Mouse (Mus musculus): ENCODE data around the gene Zmym2. TPM values are rescaled to one million over a fixed set of nuclear protein-coding genes. Genes with fewer than 3 reads are reported as not detected.
"Not testable (repeated sequence)": the region's sequence is repeated elsewhere in the genome, so short reads cannot be mapped to it uniquely, and the experiment has no call there.

Gene Zmym2
- polyA plus RNA-seq, 1 experiment from 2014 or later: 64.3 TPM

- no peaks in the 10 kb centered on the region for H3K36me3 ChIP-seq (ENCODE audit: control insufficient read depth, insufficient read depth, low read length)
- no peak overlapping the region for H3K4me3 ChIP-seq (ENCODE audit: low read depth, low read length)
- no peak for ATAC-seq
- H3K4me1 ChIP-seq (ENCODE audit: control insufficient read depth, insufficient read depth, low read length): no peaks in the 10 kb centered on the region
- no peak overlapping the region for H3K4me2 ChIP-seq (ENCODE audit: low read length)
- no peak overlapping the region for H3K27ac ChIP-seq (ENCODE audit: low read length)
- no peaks in the 10 kb centered on the region for H3K9me3 ChIP-seq (replicated peaks; ENCODE audit: control insufficient read depth, low read length, poor library complexity, severe bottlenecking)
- H3K9ac ChIP-seq (ENCODE audit: low read depth, low read length): no peak overlapping the region
- no peaks in the 10 kb centered on the region for H3K27me3 ChIP-seq (ENCODE audit: control insufficient read depth, insufficient read depth, low read depth, low read length)
These were observed 10.8 kb upstream of the Zmym2 start for GRCm38 (mm10) chr14:56875586-56876159.

DNA sequence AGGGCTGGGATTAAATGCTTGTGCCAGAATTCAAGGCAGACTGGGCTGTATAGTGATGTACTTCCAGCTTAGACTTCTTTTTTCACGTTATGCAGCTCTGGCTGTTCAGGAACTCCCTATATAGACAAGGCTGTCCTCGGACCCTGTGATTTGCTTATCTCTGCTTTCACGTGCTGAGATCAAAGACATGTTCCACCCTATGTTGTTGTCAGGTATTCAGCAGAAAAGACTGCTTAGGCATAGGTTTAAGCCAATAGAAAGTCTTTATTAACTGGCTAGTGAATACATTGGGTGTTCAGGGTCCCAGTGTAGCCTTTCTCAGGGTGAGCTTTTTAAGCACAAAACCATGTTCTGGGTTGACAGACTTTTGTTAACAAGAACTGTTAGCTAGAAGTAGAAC is 5.2 kb upstream of the Zmym2 start:
- no peaks in the 10 kb centered on the region for H3K36me3 ChIP-seq (ENCODE audit: control insufficient read depth, insufficient read depth, low read length)
- H3K27ac ChIP-seq (ENCODE audit: low read length): no peak overlapping the region
- whole genome bisulfite sequencing: 61% methylated on average over 3 of the region's 3 CpGs
- no peaks in the 10 kb centered on the region for H3K4me1 ChIP-seq (ENCODE audit: control insufficient read depth, insufficient read depth, low read length)
- H3K27me3 ChIP-seq (ENCODE audit: control insufficient read depth, insufficient read depth, low read depth, low read length): no peaks in the 10 kb centered on the region
- ATAC-seq: no peak
- H3K9me3 ChIP-seq (replicated peaks; ENCODE audit: control insufficient read depth, low read length, poor library complexity, severe bottlenecking): no peaks in the 10 kb centered on the region
- H3K4me3 ChIP-seq (ENCODE audit: low read depth, low read length): no peak overlapping the region
- H3K4me2 ChIP-seq (ENCODE audit: low read length): no peak overlapping the region
- H3K9ac ChIP-seq (ENCODE audit: low read depth, low read length): no peak overlapping the region

- Histone ChIP-seq H3K4me2 (ENCODE audit: low read length) (no peak overlapping the region), H3K4me3 (ENCODE audit: low read depth, low read length) (no peak overlapping the region), H3K27ac (ENCODE audit: low read length) (no peak overlapping the region), H3K36me3 (ENCODE audit: control insufficient read depth, insufficient read depth, low read length) (no peaks in the 10 kb centered on the region), H3K9ac (ENCODE audit: low read depth, low read length) (no peak overlapping the region), H3K4me1 (ENCODE audit: control insufficient read depth, insufficient read depth, low read length) (peaks cover 4% of the 10 kb centered on the region), H3K27me3 (ENCODE audit: control insufficient read depth, insufficient read depth, low read depth, low read length) (no peaks in the 10 kb centered on the region), H3K9me3 (replicated peaks; ENCODE audit: control insufficient read depth, low read length, poor library complexity, severe bottlenecking) (no peaks in the 10 kb centered on the region)
- ATAC-seq: no peak
- whole genome bisulfite sequencing: 97% methylated on average over 1 of the region's 1 CpGs
These were observed 3.0 kb upstream of the Zmym2 start for GRCm38 (mm10) chr14:56883431-56883830.

GRCm38 (mm10) chr14:56885308-56885771 is 1.1 kb upstream of the Zmym2 start:
- WGBS: under 1% methylated on average over 36 of the region's 36 CpGs
- Histone ChIP-seq H3K36me3 (ENCODE audit: control insufficient read depth, insufficient read depth, low read length) (no peaks in the 10 kb centered on the region), H3K27ac (ENCODE audit: low read length) (peak overlapping the region; percentile 91), H3K4me2 (ENCODE audit: low read length) (peak overlapping the region; percentile 66), H3K9ac (ENCODE audit: low read depth, low read length) (peak overlapping the region; percentile 72), H3K9me3 (replicated peaks; ENCODE audit: control insufficient read depth, low read length, poor library complexity, severe bottlenecking) (no peaks in the 10 kb centered on the region), H3K4me3 (ENCODE audit: low read depth, low read length) (peak overlapping the region; percentile 55), H3K27me3 (ENCODE audit: control insufficient read depth, insufficient read depth, low read depth, low read length) (no peaks in the 10 kb centered on the region), H3K4me1 (ENCODE audit: control insufficient read depth, insufficient read depth, low read length) (peaks cover 18% of the 10 kb centered on the region)
- ATAC-seq: peak; percentile 25

- under 1% methylated on average over 29 of the region's 69 CpGs for WGBS
- not testable (repeated sequence) for H3K27me3 ChIP-seq (ENCODE audit: control insufficient read depth, insufficient read depth, low read depth, low read length); H3K36me3 ChIP-seq (ENCODE audit: control insufficient read depth, insufficient read depth, low read length); H3K9me3 ChIP-seq (replicated peaks; ENCODE audit: control insufficient read depth, low read length, poor library complexity, severe bottlenecking)
- ATAC-seq: peak; percentile 97
- H3K4me2 ChIP-seq (ENCODE audit: low read length): peak overlapping the region; percentile 47
- peak overlapping the region; percentile 55 for H3K4me3 ChIP-seq (ENCODE audit: low read depth, low read length)
- H3K9ac ChIP-seq (ENCODE audit: low read depth, low read length): peak overlapping the region; percentile 72
- H3K27ac ChIP-seq (ENCODE audit: low read length): peak overlapping the region; percentile 91
- peaks cover 21% of the 10 kb centered on the region for H3K4me1 ChIP-seq (ENCODE audit: control insufficient read depth, insufficient read depth, low read length)
These were observed 363 bp upstream of the Zmym2 start for GRCm38 (mm10) chr14:56885986-56886593.

- no peak for ATAC-seq
- no peaks in the 10 kb centered on the region for H3K36me3 ChIP-seq (ENCODE audit: control insufficient read depth, insufficient read depth, low read length)
- WGBS: 1% methylated on average over 3 of the region's 3 CpGs
These were observed 1.0 kb downstream of the Zmym2 start for GRCm38 (mm10) chr14:56887514-56887880.

DNA sequence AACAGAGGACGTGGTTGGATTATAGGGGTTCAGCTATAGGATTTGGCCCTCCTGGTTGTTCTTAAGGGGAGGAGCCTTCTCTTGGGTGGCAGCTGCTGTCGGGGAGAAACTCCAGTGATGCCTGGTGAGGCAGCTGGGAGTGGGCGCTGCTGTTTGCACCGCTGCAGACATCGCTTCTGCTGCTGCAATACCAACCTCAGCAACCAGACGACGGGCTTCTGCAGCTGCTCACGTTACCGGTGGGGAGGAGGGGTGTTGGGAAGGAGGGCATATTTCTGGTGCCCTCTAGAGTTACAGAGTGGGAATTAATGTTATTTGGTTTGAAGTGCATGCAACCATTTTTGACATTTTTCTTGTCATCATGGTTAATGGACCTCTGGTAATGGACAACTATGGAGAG is 1.4 kb downstream of the Zmym2 start:
- H3K27me3 ChIP-seq (ENCODE audit: control insufficient read depth, insufficient read depth, low read depth, low read length): no peaks in the 10 kb centered on the region
- H3K4me3 ChIP-seq (ENCODE audit: low read depth, low read length): peak overlapping the region; percentile 86
- H3K4me2 ChIP-seq (ENCODE audit: low read length): peak overlapping the region; percentile 60
- H3K27ac ChIP-seq (ENCODE audit: low read length): peak overlapping the region; percentile 99
- H3K4me1 ChIP-seq (ENCODE audit: control insufficient read depth, insufficient read depth, low read length): peaks cover 21% of the 10 kb centered on the region
- 1% methylated on average over 9 of the region's 9 CpGs for whole genome bisulfite sequencing
- H3K9me3 ChIP-seq (replicated peaks; ENCODE audit: control insufficient read depth, low read length, poor library complexity, severe bottlenecking): no peaks in the 10 kb centered on the region
- ATAC-seq: no peak
- H3K9ac ChIP-seq (ENCODE audit: low read depth, low read length): peak overlapping the region; percentile 97
- no peaks in the 10 kb centered on the region for H3K36me3 ChIP-seq (ENCODE audit: control insufficient read depth, insufficient read depth, low read length)

More at GRCm38 (mm10) chr14:56887514-56887880, 1.0 kb downstream of the Zmym2 start:
- peak overlapping the region; percentile 60 for H3K4me2 ChIP-seq (ENCODE audit: low read length)
- peak overlapping the region; percentile 97 for H3K9ac ChIP-seq (ENCODE audit: low read depth, low read length)
- H3K9me3 ChIP-seq (replicated peaks; ENCODE audit: control insufficient read depth, low read length, poor library complexity, severe bottlenecking): no peaks in the 10 kb centered on the region
- no peaks in the 10 kb centered on the region for H3K27me3 ChIP-seq (ENCODE audit: control insufficient read depth, insufficient read depth, low read depth, low read length)
- H3K4me3 ChIP-seq (ENCODE audit: low read depth, low read length): peak overlapping the region; percentile 86
- H3K27ac ChIP-seq (ENCODE audit: low read length): peak overlapping the region; percentile 99
- peaks cover 21% of the 10 kb centered on the region for H3K4me1 ChIP-seq (ENCODE audit: control insufficient read depth, insufficient read depth, low read length)

GRCm38 (mm10) chr14:56888416-56888815 is 2.0 kb downstream of the Zmym2 start:
- peak overlapping the region; percentile 60 for H3K4me2 ChIP-seq (ENCODE audit: low read length)
- peaks cover 21% of the 10 kb centered on the region for H3K4me1 ChIP-seq (ENCODE audit: control insufficient read depth, insufficient read depth, low read length)
- H3K27ac ChIP-seq (ENCODE audit: low read length): no peak overlapping the region
- H3K9me3 ChIP-seq (replicated peaks; ENCODE audit: control insufficient read depth, low read length, poor library complexity, severe bottlenecking): no peaks in the 10 kb centered on the region
- no peaks in the 10 kb centered on the region for H3K27me3 ChIP-seq (ENCODE audit: control insufficient read depth, insufficient read depth, low read depth, low read length)
- H3K4me3 ChIP-seq (ENCODE audit: low read depth, low read length): peak overlapping the region; percentile 86
- no peak overlapping the region for H3K9ac ChIP-seq (ENCODE audit: low read depth, low read length)
- ATAC-seq: no peak
- no peaks in the 10 kb centered on the region for H3K36me3 ChIP-seq (ENCODE audit: control insufficient read depth, insufficient read depth, low read length)
- 77% methylated on average over 2 of the region's 2 CpGs for WGBS

DNA sequence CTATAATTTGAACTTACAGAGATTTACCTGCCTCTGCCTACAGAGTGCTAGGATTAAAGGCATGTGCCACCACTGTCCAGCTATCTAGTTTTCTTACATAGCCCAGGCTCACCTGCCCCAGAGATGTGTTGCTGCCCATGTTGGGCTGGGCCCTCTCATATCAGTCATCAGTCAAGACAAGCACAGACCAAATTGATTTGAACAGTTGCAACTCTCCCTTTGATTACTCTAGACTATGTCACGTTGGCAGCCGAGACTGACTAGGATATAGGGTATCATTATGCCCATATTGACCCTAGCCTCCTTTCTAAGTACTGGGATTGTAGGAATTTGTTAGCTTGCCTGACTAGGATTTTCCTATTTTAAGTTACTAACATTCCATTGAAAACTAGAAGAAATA is 8.0 kb downstream of the Zmym2 start:
- Histone ChIP-seq H3K4me1 (ENCODE audit: control insufficient read depth, insufficient read depth, low read length) (peaks cover 6% of the 10 kb centered on the region), H3K27ac (ENCODE audit: low read length) (no peak overlapping the region), H3K27me3 (ENCODE audit: control insufficient read depth, insufficient read depth, low read depth, low read length) (no peaks in the 10 kb centered on the region), H3K9me3 (replicated peaks; ENCODE audit: control insufficient read depth, low read length, poor library complexity, severe bottlenecking) (no peaks in the 10 kb centered on the region), H3K9ac (ENCODE audit: low read depth, low read length) (no peak overlapping the region), H3K4me3 (ENCODE audit: low read depth, low read length) (no peak overlapping the region), H3K4me2 (ENCODE audit: low read length) (no peak overlapping the region), H3K36me3 (ENCODE audit: control insufficient read depth, insufficient read depth, low read length) (no peaks in the 10 kb centered on the region)
- no peak for ATAC-seq
- 99% methylated on average over 2 of the region's 2 CpGs for WGBS

All from midbrain, embryonic 16.5 days (tissue).